11 mouse cellular contexts compared by ENCODE assay signal in the genomic region with DNA sequence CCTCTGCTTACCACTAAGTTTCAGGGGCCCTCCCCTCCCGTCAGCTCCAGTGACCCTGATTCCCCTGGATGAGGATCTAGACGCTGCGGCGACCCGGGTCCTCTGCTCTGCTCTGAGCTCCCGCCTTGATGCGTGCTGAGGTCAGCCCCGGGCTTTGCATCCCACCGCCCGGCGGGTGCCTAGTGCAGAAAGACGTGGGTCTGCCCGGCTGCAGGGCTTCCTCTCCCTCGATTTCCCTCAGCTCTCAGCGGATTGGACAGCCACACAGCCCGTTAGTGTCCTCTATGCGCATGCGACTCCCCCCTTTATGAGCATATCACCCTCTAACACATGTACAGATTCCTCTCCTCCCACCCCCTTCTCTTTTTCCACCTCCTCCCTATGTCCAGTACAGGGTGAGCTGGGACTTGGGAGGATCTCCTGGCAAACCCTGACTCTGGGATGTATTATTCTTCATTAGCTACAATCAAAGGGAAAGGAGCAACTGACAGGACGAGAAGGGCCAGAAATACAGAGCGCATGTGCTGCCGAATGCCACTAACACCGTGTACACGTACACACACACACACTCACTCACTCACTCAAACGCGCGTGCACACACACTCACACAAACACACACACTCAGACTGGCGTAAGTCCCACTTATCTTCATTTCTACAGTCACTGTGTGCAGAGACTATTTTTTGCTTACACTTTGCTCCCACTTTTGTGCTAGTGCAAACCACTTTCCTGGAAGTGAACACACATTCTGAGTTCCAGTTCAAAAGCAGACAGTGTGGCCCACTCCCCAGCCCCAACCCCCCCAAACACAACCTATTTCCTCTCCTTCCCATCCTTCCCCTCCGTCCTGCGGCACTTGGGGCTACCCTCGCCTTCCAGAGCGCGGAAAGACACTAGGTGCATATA. TPM values are rescaled to one million over a fixed set of nuclear protein-coding genes. Genes with fewer than 3 reads are reported as not detected.
DNase-seq lines count a peak whose midpoint lies in the region; ATAC-seq and TF ChIP-seq lines count a peak whose summit lies in the region.
"Had no signal": no experiment of that assay in that cellular context is flagged by ENCODE, and none has a peak within 500 bp of the region (broad histone marks: within the 10 kb centered on the region; RNA-seq: fewer than 3 reads in every experiment).

No protein-coding gene starts in this region.

- H3K4me3 ChIP-seq in E14TG2a.4 (replicated peaks; ENCODE audit: low read length): peak overlapping the region; percentile 79
- peak overlapping the region; percentile 41 for H3K4me3 ChIP-seq in forebrain, embryonic 13.5 days
- H3K4me3 ChIP-seq in midbrain, embryonic 10.5 days: peak overlapping the region; percentile 53
- H3K4me3 ChIP-seq: erythroblast, embryonic 14.5 days had no signal

- WGBS in forebrain, embryonic 13.5 days: 1% methylated on average over 32 of the region's 32 CpGs
- WGBS in midbrain, embryonic 10.5 days: 1% methylated on average over 32 of the region's 32 CpGs

- no peaks in the 10 kb centered on the region for H3K36me3 ChIP-seq in E14TG2a.4 (ENCODE audit: insufficient read depth, low read length)
- no peaks in the 10 kb centered on the region for H3K36me3 ChIP-seq in forebrain, embryonic 13.5 days (ENCODE audit: poor library complexity, severe bottlenecking)
- no peaks in the 10 kb centered on the region for H3K36me3 ChIP-seq in midbrain, embryonic 10.5 days

- DNase-seq in embryo, embryonic 10.5 days (ENCODE audit: low spot score): peak; percentile 51
- DNase-seq in embryo, embryonic 11 days: no peak
- peak; percentile 51 for DNase-seq in midbrain, embryonic 10.5 days (ENCODE audit: low spot score)
- no peak for DNase-seq in spleen, postnatal 36 days (ENCODE audit: low spot score in 2 of 2)
- DNase-seq in T-cell, adult 2 months (ENCODE audit: low spot score): no peak
- DNase-seq: adrenal gland, adult 8-10 months had no signal

- H3K4me2 ChIP-seq in forebrain, embryonic 13.5 days: peak overlapping the region; percentile 78

- TF ChIP-seq CTCF in E14TG2a.4 (conservative IDR thresholded peaks at IDR 0.05; ENCODE audit: low read length): no peak

- H3K27ac ChIP-seq in forebrain, embryonic 13.5 days: no peak overlapping the region
- H3K27ac ChIP-seq in midbrain, embryonic 10.5 days (replicated peaks): no peak overlapping the region

- H3K9me3 ChIP-seq in E14TG2a.4 (ENCODE audit: low read length): no peaks in the 10 kb centered on the region
- H3K9me3 ChIP-seq in forebrain, embryonic 13.5 days (replicated peaks): no peaks in the 10 kb centered on the region; the same call in 1 of the 2 replicates
- no peaks in the 10 kb centered on the region for H3K9me3 ChIP-seq in midbrain, embryonic 10.5 days (replicated peaks)

- H3K27me3 ChIP-seq in E14TG2a.4 (ENCODE audit: insufficient read depth, low read length): peaks cover 68% of the 10 kb centered on the region
- H3K27me3 ChIP-seq in forebrain, embryonic 13.5 days: peaks cover 94% of the 10 kb centered on the region
- H3K27me3 ChIP-seq in midbrain, embryonic 10.5 days (ENCODE audit: low read depth, poor library complexity, severe bottlenecking): peaks cover 100% of the 10 kb centered on the region

- peak; percentile 16; the same call in 1 of the 2 replicates for ATAC-seq in forebrain, embryonic 13.5 days
- ATAC-seq in erythroid progenitor cell, adult 5-6 weeks (replicated peaks; ENCODE audit: low FRiP score, poor library complexity, severe bottlenecking): no peak

- no peak overlapping the region for H3K9ac ChIP-seq in forebrain, embryonic 13.5 days

- peaks cover 43% of the 10 kb centered on the region for H3K4me1 ChIP-seq in E14TG2a.4 (replicated peaks; ENCODE audit: low read depth, low read length)
- peaks cover 32% of the 10 kb centered on the region for H3K4me1 ChIP-seq in forebrain, embryonic 13.5 days
- peaks cover 38% of the 10 kb centered on the region for H3K4me1 ChIP-seq in midbrain, embryonic 10.5 days

RNA-seq across cellular contexts. Expression of a gene that starts 0.9 kb away (rescaled TPM):
- 0.05 TPM in 1 of 2 replicates, not detected in the other for polyA plus RNA-seq in forebrain, embryonic 13.5 days (2015; fragmentation: Nextera tagmentation; extraction: Ambion mirVana)
- 0.20 and 0.22 TPM in 2 replicates for polyA plus RNA-seq in midbrain, embryonic 10.5 days (2016; fragmentation: Nextera tagmentation; extraction: Ambion mirVana)
- not detected in 2 replicates for total RNA-seq in erythroid progenitor cell, adult 5-6 weeks (2015; ENCODE audit: low replicate concordance)
- not detected in 2 replicates for total RNA-seq in erythroid progenitor cell, adult 5-6 weeks (2017; ENCODE audit: low replicate concordance)
- total RNA-seq: adrenal gland, adult 8-10 months; layer of hippocampus, adult 18-20 months had no signal
- polyA plus RNA-seq: erythroblast, embryonic 14.5 days had no signal

Comparison
In these comparisons a context has a peak if more than half of its experiments do, and no peak if none do; other contexts are left out.
1. DNase-seq: peak in embryo, embryonic 10.5 days (single experiment) and midbrain, embryonic 10.5 days (single experiment); none in embryo, embryonic 11 days (single experiment), spleen, postnatal 36 days (0 of 2) and T-cell, adult 2 months (single experiment).
2. Peak in every context shown above with its lines, with median percentiles within 50 percentile points of each other: H3K4me3 ChIP-seq.